Mouse (Mus musculus) cerebellum, postnatal 10 days (tissue): ENCODE measurements around the gene Ssr2.
"Not testable (repeated sequence)": the region's sequence is repeated elsewhere in the genome, so short reads cannot be mapped to it uniquely, and the experiment has no call there.

ENCODE experiments used
- DNase-seq, 2 experiments: peaks; one replicate each; pipeline ENCODE4 v3.0.0; 2021; ENCODE audit warnings: mixed read lengths in 2 of 2

Ssr2 gene

GRCm38 (mm10) chr3:88567892-88568291, 7.8 kb upstream of the Ssr2 start:
- no peak for DNase-seq

GRCm38 (mm10) chr3:88568615-88569014, 7.1 kb upstream of the Ssr2 start:
- no peak for DNase-seq

- DNase-seq, result no peak
Observed at GRCm38 (mm10) chr3:88569093-88569492, 6.6 kb upstream of the Ssr2 start.

- no peak for DNase-seq
Observed at GRCm38 (mm10) chr3:88569694-88570093, 6.0 kb upstream of the Ssr2 start.

- no peak for DNase-seq
Observed at GRCm38 (mm10) chr3:88570341-88570740, 5.3 kb upstream of the Ssr2 start.

GRCm38 (mm10) chr3:88571856-88572255, 3.8 kb upstream of the Ssr2 start:
- DNase-seq, result no peak

- DNase-seq, result no peak
Observed at GRCm38 (mm10) chr3:88572835-88573234, 2.8 kb upstream of the Ssr2 start.

GRCm38 (mm10) chr3:88573810-88574209, 1.9 kb upstream of the Ssr2 start:
- no peak for DNase-seq

- not testable (repeated sequence) for DNase-seq
Observed at GRCm38 (mm10) chr3:88577846-88578245, 2.2 kb downstream of the Ssr2 start.

GRCm38 (mm10) chr3:88578498-88579424, 3.1 kb downstream of the Ssr2 start:
- no peak for DNase-seq

- peak; percentile 83 to 86 for DNase-seq
Observed at GRCm38 (mm10) chr3:88579454-88580117, 3.9 kb downstream of the Ssr2 start.

GRCm38 (mm10) chr3:88585769-88586168, 10.1 kb downstream of the Ssr2 start:
- DNase-seq, result no peak

GRCm38 (mm10) chr3:88586640-88587039, 11.0 kb downstream of the Ssr2 start:
- no peak for DNase-seq

- no peak for DNase-seq
Observed at GRCm38 (mm10) chr3:88590246-88590645, 14.6 kb downstream of the Ssr2 start.

- no peak for DNase-seq
Observed at GRCm38 (mm10) chr3:88591044-88591443, 15.4 kb downstream of the Ssr2 start.

GRCm38 (mm10) chr3:88591950-88592731, 16.5 kb downstream of the Ssr2 start:
- DNase-seq, result peak; percentile 63 to 80

GRCm38 (mm10) chr3:88592942-88593576, 17.4 kb downstream of the Ssr2 start:
- no peak for DNase-seq

GRCm38 (mm10) chr3:88593893-88594580, 18.4 kb downstream of the Ssr2 start:
- no peak for DNase-seq

GRCm38 (mm10) chr3:88596547-88596946, 20.9 kb downstream of the Ssr2 start:
- DNase-seq, result not testable (repeated sequence)

- no peak for DNase-seq
Observed at GRCm38 (mm10) chr3:88602466-88602865, 26.8 kb downstream of the Ssr2 start.

- peak; percentile 81 to 87 for DNase-seq
Observed at GRCm38 (mm10) chr3:88603714-88604161, 28.1 kb downstream of the Ssr2 start.

GRCm38 (mm10) chr3:88604863-88605262, 29.2 kb downstream of the Ssr2 start:
- DNase-seq, result no peak
